Mouse (Mus musculus) erythroid progenitor cell, adult 5-6 weeks (primary cell): ENCODE measurements around the gene Apoc4. TPM values are rescaled to one million over a fixed set of nuclear protein-coding genes. Genes with fewer than 3 reads are reported as not detected.

Experiments used
- ATAC-seq: replicated peaks from 2 replicates; pipeline ENCODE4 v1.8.0; 2016; ENCODE audit warnings: moderate number of reproducible peaks, mild to moderate bottlenecking, moderate TSS enrichment, inconsistent platforms; ENCODE audit not compliant: poor library complexity, low FRiP score, severe bottlenecking
- total RNA-seq, 2 experiments: library from RNA; stranded (forward) in 1 of 2; stranded (reverse) in 1 of 2; fragments of 150-400 nt in 1 of 2; fragments of 186-747, 209-891 nt in 1 of 2; gene quantifications; 2 replicates each; pipeline versions ENCODE4 v1.2.3 to v1.2.4; 2015 to 2017; ENCODE audit warnings: low replicate concordance in 2 of 2

Apoc4 gene
- total RNA-seq (2015; ENCODE audit: low replicate concordance), result not detected in 2 replicates
- not detected in 2 replicates for total RNA-seq (2017; ENCODE audit: low replicate concordance)

- no peak for ATAC-seq
Observed at GRCm38 (mm10) chr7:19681202-19681694, at the start of gene Apoc4, which contains the start of gene Gm44805. TSS of gene Apoc4 (minus strand) at chr7:19681479. TSS of gene Gm44805 (minus strand) at chr7:19681423.

GRCm38 (mm10) chr7:19726541-19726940 is 45.3 kb upstream of the Apoc4 start:
- ATAC-seq, result no peak

GRCm38 (mm10) chr7:19724167-19724566 is 42.9 kb upstream of the Apoc4 start:
- ATAC-seq, result no peak

GRCm38 (mm10) chr7:19722754-19723195 is 41.5 kb upstream of the Apoc4 start:
- ATAC-seq, result no peak

GRCm38 (mm10) chr7:19719200-19719599 is 37.9 kb upstream of the Apoc4 start:
- no peak for ATAC-seq

- ATAC-seq, result no peak
Observed at GRCm38 (mm10) chr7:19718297-19718952, 37.1 kb upstream of the Apoc4 start.

- no peak for ATAC-seq
Observed at GRCm38 (mm10) chr7:19717346-19717745, 36.1 kb upstream of the Apoc4 start.

- no peak for ATAC-seq
Observed at GRCm38 (mm10) chr7:19716822-19717221, 35.5 kb upstream of the Apoc4 start.

- peak; percentile 28 for ATAC-seq
Observed at GRCm38 (mm10) chr7:19716055-19716682, 34.9 kb upstream of the Apoc4 start.

GRCm38 (mm10) chr7:19715239-19716054 is 34.2 kb upstream of the Apoc4 start, which contains the start of gene Tomm40:
TSS of gene Tomm40 (minus strand) at chr7:19715438.
- ATAC-seq, result peak; percentile 92

- ATAC-seq, result no peak
Observed at GRCm38 (mm10) chr7:19714836-19715235, 33.6 kb upstream of the Apoc4 start.

GRCm38 (mm10) chr7:19713598-19713997 is 32.3 kb upstream of the Apoc4 start:
- no peak for ATAC-seq

- no peak for ATAC-seq
Observed at GRCm38 (mm10) chr7:19713196-19713595, 31.9 kb upstream of the Apoc4 start.

GRCm38 (mm10) chr7:19712414-19712813 is 31.1 kb upstream of the Apoc4 start:
- no peak for ATAC-seq

- no peak for ATAC-seq
Observed at GRCm38 (mm10) chr7:19710650-19711049, 29.4 kb upstream of the Apoc4 start.

- no peak for ATAC-seq
Observed at GRCm38 (mm10) chr7:19705271-19705670, 24.0 kb upstream of the Apoc4 start.

- ATAC-seq, result no peak
Observed at GRCm38 (mm10) chr7:19704475-19704874, 23.2 kb upstream of the Apoc4 start.

GRCm38 (mm10) chr7:19702859-19703555 is 21.7 kb upstream of the Apoc4 start:
- ATAC-seq, result no peak

GRCm38 (mm10) chr7:19701069-19701761 is 19.9 kb upstream of the Apoc4 start:
- ATAC-seq, result no peak
